Mouse (Mus musculus): ENCODE measurements at regions not wholly inside any gene's neighbourhood (a gene's known extent, or its start where the extent isn't known, plus 50 kb on each side); places are given as distances from the start of the nearest gene placed in this dataset. TPM values are rescaled to one million over a fixed set of nuclear protein-coding genes. Genes with fewer than 3 reads are reported as not detected.

- ATAC-seq (ENCODE audit: insufficient read depth, low FRiP score, low TSS enrichment) (no peak), DNase-seq (ENCODE audit: low spot score) (no peak)
- no peak overlapping the region for H3K4me3 ChIP-seq (ENCODE audit: low read depth, low read length)
- H3K4me1 ChIP-seq (ENCODE audit: control insufficient read depth, insufficient read depth, low read length) = no peaks in the 10 kb centered on the region
- 86% methylated on average over 3 of the region's 3 CpGs for WGBS
- no peaks in the 10 kb centered on the region for H3K36me3 ChIP-seq (ENCODE audit: control insufficient read depth, insufficient read depth, low read length)
- no peak overlapping the region for H3K27ac ChIP-seq (ENCODE audit: low read depth, low read length)
- H3K9me3 ChIP-seq (ENCODE audit: control insufficient read depth, low read length) = no peaks in the 10 kb centered on the region
- H3K4me2 ChIP-seq (ENCODE audit: low read depth) = no peak overlapping the region
- H3K9ac ChIP-seq (ENCODE audit: low read length) = no peak overlapping the region
- no peaks in the 10 kb centered on the region for H3K27me3 ChIP-seq (ENCODE audit: control insufficient read depth, insufficient read depth, low read length)
These were observed 71.0 kb upstream of the Sptlc3 start for GRCm38 (mm10) chr2:139422678-139423077.

- Histone ChIP-seq H3K4me3 (ENCODE audit: low read depth, low read length) (no peak overlapping the region), H3K36me3 (ENCODE audit: control insufficient read depth, insufficient read depth, low read length) (no peaks in the 10 kb centered on the region), H3K4me1 (ENCODE audit: control insufficient read depth, insufficient read depth, low read length) (no peaks in the 10 kb centered on the region), H3K4me2 (ENCODE audit: low read depth) (no peak overlapping the region), H3K27me3 (ENCODE audit: control insufficient read depth, insufficient read depth, low read length) (no peaks in the 10 kb centered on the region), H3K9ac (ENCODE audit: low read length) (no peak overlapping the region), H3K9me3 (ENCODE audit: control insufficient read depth, low read length) (no peaks in the 10 kb centered on the region), H3K27ac (ENCODE audit: low read depth, low read length) (no peak overlapping the region)
- WGBS = 84% methylated on average over 2 of the region's 2 CpGs
- ATAC-seq (ENCODE audit: insufficient read depth, low FRiP score, low TSS enrichment) = no peak
- DNase-seq (ENCODE audit: low spot score) = no peak
These were observed 70.3 kb upstream of the Sptlc3 start for GRCm38 (mm10) chr2:139423413-139423812.

MicroRNAs encoded in the stretch of these regions (microRNA counts, 519-probe panel; counts per million panel counts)
- microRNA mmu-miR-1952 = 171 counts per million, percentile 57 among the panel's probes with 10 or more counts

Small RNA genes lying in the stretch of these regions (microRNA-seq; reads per million reads assigned to microRNA genes)
- not detected for gene Mir1952

Measured in neural tube, embryonic 11.5 days (tissue).